Mouse (Mus musculus) midbrain, embryonic 16.5 days (tissue): Measurements from ENCODE around the gene Zfp28. TPM values are rescaled to one million over a fixed set of nuclear protein-coding genes. Genes with fewer than 3 reads are reported as not detected.
A peak's percentile ranks its signal among the peaks of the same experiment; 100 is the strongest.
"Not testable (repeated sequence)": the region's sequence is repeated elsewhere in the genome, so short reads cannot be mapped to it uniquely, and the experiment has no call there.

Experiments used
- ATAC-seq: fragments of 200-750 bp; cut with Nextera tagmentation; 2 replicates; pipeline ENCODE4 v1.8.0; 2017; ENCODE audit warnings: moderate TSS enrichment
- H3K27ac ChIP-seq: fragments of 300-500 bp; sonication (generic); 2 replicates; pipeline ENCODE4 v1.5.1; 2014; ENCODE audit warnings: mild to moderate bottlenecking, low read length, mixed read lengths
- H3K27me3 ChIP-seq: fragments of 300-500 bp; sonication (generic); 2 replicates; pipeline ENCODE4 v1.6.1; 2014; ENCODE audit warnings: low read depth, low read length, mixed read lengths; ENCODE audit not compliant: control insufficient read depth, insufficient read depth
- H3K36me3 ChIP-seq: fragments of 300-500 bp; sonication (generic); 2 replicates; pipeline ENCODE4 v1.6.1; 2014; ENCODE audit warnings: mild to moderate bottlenecking, low read length, moderate library complexity, mixed read lengths; ENCODE audit not compliant: control insufficient read depth, insufficient read depth
- H3K4me1 ChIP-seq: fragments of 300-500 bp; sonication (generic); 2 replicates; pipeline ENCODE4 v1.6.1; 2014; ENCODE audit warnings: mild to moderate bottlenecking, low read length, mixed read lengths; ENCODE audit not compliant: control insufficient read depth, insufficient read depth
- H3K4me2 ChIP-seq: fragments of 300-500 bp; sonication (generic); 2 replicates; pipeline ENCODE4 v1.6.1; 2014; ENCODE audit warnings: mild to moderate bottlenecking, low read length, mixed read lengths
- H3K4me3 ChIP-seq: fragments of 300-500 bp; sonication (generic); 2 replicates; pipeline ENCODE4 v1.5.1; 2014; ENCODE audit warnings: low read depth, mild to moderate bottlenecking, low read length, moderate library complexity, mixed read lengths
- H3K9ac ChIP-seq: fragments of 300-500 bp; sonication (generic); 2 replicates; pipeline ENCODE4 v1.6.1; 2014; ENCODE audit warnings: low read depth, low read length, mixed read lengths
- H3K9me3 ChIP-seq: fragments of 300-500 bp; sonication (generic); replicated peaks from 2 replicates; pipeline ENCODE4 v1.6.1; 2014; ENCODE audit warnings: mild to moderate bottlenecking, low read length, mixed read lengths; ENCODE audit not compliant: control insufficient read depth, poor library complexity, severe bottlenecking
- WGBS: fragments of 180-500 bp; shearing (Covaris S2); extraction: QIAGEN DNeasy Blood & Tissue Kit; methylation state at CpG from one replicate; pipeline ENCODE4 v1.1.7; 2014; 5-methylcytosine and 5-hydroxymethylcytosine counted together
- polyA plus RNA-seq: library from polyadenylated mRNA; unstranded; fragments of >200 nt; fragmentation: Nextera tagmentation; extraction: Ambion mirVana; gene quantifications from 2 replicates; pipeline ENCODE4 v1.2.1, GENCODE M21; 2015

Gene Zfp28
- polyA plus RNA-seq, 1 experiment from 2014 or later: 17.2 TPM

DNA sequence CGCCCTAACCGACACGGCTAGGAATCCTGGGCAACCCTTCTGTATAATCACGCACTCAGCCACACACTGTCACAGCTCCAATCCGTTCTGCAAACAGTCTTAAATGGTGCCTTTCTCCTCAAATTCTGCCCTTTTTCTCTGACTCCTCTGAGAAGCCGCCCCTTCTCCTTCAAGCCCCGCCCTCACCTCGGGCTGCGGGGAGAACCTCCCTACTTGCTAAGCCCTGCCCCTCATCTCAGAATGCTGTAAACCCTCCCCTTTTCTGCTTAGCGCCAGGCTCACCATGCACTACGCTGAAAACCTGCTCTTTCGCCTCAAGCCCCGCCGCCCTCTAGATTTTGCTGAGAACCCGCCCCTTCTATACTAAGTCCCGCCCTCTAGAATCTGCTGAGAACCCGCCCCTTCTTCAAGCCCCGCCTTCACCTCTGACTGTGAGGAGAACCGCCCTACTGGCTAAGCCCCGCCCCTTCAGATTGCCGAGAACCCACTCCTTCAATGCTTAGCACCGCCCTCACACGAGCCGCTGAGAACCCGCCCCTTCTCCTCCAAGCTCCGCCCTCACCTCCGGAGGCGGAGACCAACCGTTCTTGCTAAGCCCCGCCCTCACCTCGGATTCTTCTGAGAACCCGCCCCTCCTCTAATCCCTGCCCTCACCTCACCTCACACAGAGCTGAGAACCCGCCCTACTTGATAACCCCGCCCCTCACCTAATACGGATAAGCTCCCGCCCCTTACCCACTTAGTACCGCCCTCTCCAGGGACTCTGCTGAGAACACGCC, 20.6 kb upstream of the Zfp28 start:
- ATAC-seq: peak; percentile 93
- Histone ChIP-seq H3K4me1 (peaks cover 22% of the 10 kb centered on the region), H3K36me3 (no peaks in the 10 kb centered on the region), H3K27me3 (no peaks in the 10 kb centered on the region), H3K9me3 (no peaks in the 10 kb centered on the region), H3K4me3 (peak overlapping the region; percentile 58), H3K4me2 (peak overlapping the region; percentile 75), H3K9ac (peak overlapping the region; percentile 64), H3K27ac (peak overlapping the region; percentile 91)
- WGBS: 0% methylated on average over 37 of the region's 38 CpGs

DNA sequence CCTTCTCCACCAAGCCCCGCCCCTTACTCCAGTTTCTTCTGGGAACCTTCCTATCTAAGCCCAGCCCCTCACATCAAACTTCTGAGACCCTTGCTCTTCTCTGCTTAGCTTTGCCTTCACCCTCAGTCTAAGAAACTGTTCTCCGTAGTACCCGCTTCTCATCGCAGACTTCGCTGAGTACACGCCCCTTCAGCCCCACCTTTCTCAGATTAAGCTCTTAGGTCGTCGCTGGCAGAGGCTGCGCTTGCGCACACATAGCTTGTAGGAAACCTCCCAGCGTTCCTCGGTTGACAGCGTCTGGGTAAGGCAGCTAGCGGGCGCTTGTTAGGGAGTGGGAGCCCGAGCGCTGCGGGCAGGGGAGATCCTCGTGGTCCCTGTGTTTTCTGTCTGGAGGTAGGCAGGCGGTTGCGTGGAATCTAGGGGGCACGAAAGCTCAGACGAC, 20.0 kb upstream of the Zfp28 start, which contains the start of gene Zfp78:
TSS of gene Zfp78 (plus strand) at position 234 of the 442 bp plus-strand sequence.
- no peaks in the 10 kb centered on the region for H3K36me3 ChIP-seq
- H3K9ac ChIP-seq: peak within 1 kb of the TSS; percentile 75
- peak within 1 kb of the TSS; percentile 58 for H3K4me3 ChIP-seq
- no peaks in the 10 kb centered on the region for H3K27me3 ChIP-seq
- WGBS: under 1% methylated on average over 23 of the region's 23 CpGs
- H3K4me2 ChIP-seq: peak within 1 kb of the TSS; percentile 75
- no peaks in the 10 kb centered on the region for H3K9me3 ChIP-seq
- peak within 1 kb of the TSS; percentile 91 for H3K27ac ChIP-seq
- peak; percentile 88 for ATAC-seq
- peaks cover 22% of the 10 kb centered on the region for H3K4me1 ChIP-seq

GRCm38 (mm10) chr7:6364761-6365160, 18.3 kb upstream of the Zfp28 start:
- no peak overlapping the region for H3K27ac ChIP-seq
- no peak for ATAC-seq
- H3K9me3 ChIP-seq: no peaks in the 10 kb centered on the region
- no peak overlapping the region for H3K4me3 ChIP-seq
- no peaks in the 10 kb centered on the region for H3K36me3 ChIP-seq
- peaks cover 18% of the 10 kb centered on the region for H3K4me1 ChIP-seq
- no peak overlapping the region for H3K4me2 ChIP-seq
- no peak overlapping the region for H3K9ac ChIP-seq
- 70% methylated on average over 1 of the region's 1 CpGs for WGBS
- H3K27me3 ChIP-seq: no peaks in the 10 kb centered on the region

DNA sequence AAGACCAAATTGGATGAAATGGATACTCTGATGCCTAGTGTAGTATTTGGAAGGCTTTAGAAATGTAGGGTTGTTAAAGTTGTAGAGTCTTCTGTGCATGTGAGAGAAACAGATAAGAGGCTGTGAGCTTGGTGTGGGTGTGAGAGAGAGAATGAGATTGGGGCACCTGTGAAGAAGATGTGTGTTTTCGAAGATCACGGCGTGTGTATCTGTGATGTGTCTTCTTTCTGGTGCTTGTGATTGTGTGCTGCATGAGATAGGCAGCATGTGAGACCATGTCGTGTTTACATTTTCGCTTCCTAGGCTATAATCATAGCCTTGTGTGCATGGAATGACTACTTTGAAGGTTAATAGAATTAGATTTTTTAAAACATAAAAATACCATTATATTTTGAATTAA, 15.9 kb upstream of the Zfp28 start:
- ATAC-seq: no peak
- Histone ChIP-seq H3K9me3 (no peaks in the 10 kb centered on the region), H3K27ac (no peak overlapping the region), H3K4me1 (peaks cover 13% of the 10 kb centered on the region), H3K4me3 (no peak overlapping the region), H3K9ac (no peak overlapping the region), H3K4me2 (no peak overlapping the region), H3K27me3 (no peaks in the 10 kb centered on the region), H3K36me3 (no peaks in the 10 kb centered on the region)
- WGBS: 92% methylated on average over 5 of the region's 5 CpGs

DNA sequence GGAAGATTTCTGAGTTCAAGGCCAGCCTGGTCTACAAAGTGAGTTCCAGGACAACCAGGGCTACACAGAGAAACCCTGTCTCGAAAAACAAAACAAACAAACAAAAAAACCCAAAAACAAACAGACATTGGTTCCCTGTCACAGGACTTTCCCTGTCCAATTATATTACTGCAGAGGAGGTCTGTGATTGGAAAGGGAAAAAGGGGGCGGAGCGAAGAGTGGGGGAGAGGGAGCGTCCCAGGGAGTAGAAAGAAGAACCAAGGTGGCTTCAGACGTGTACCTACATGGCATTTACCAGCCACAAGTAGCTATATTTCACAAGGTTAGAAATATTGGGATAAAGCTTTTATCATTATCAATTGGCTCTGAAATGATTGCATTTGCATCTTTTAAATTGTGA, 14.9 kb upstream of the Zfp28 start:
- H3K9me3 ChIP-seq, H3K4me3 ChIP-seq, ATAC-seq, H3K9ac ChIP-seq, H3K4me2 ChIP-seq, H3K27me3 ChIP-seq, H3K36me3 ChIP-seq, H3K27ac ChIP-seq: not testable (repeated sequence)
- peaks cover 13% of the 10 kb centered on the region for H3K4me1 ChIP-seq
- 86% methylated on average over 5 of the region's 5 CpGs for WGBS

DNA sequence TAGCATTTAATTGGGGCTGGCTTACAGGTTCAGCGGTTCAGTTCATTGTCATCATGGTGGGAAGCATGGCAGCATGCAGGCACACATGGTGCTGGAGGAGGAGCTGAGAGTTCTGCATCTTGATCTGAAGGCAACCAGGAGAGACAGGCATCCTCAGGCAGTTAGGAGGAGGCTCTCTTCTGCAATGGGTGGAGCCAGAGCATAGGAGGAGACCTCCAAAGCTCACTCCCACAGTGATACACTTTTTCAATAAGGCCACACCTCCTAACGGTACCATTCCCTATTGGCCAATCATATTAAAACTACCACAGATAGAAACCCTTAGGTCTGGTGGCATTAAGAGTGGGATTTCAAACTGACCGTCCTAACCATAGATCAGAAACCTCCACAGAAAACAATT, 13.6 kb upstream of the Zfp28 start:
- H3K27ac ChIP-seq: no peak overlapping the region
- no peaks in the 10 kb centered on the region for H3K27me3 ChIP-seq
- ATAC-seq: no peak
- H3K9ac ChIP-seq: no peak overlapping the region
- H3K9me3 ChIP-seq: no peaks in the 10 kb centered on the region
- no peak overlapping the region for H3K4me2 ChIP-seq
- peaks cover 5% of the 10 kb centered on the region for H3K4me1 ChIP-seq
- H3K36me3 ChIP-seq: no peaks in the 10 kb centered on the region
- 89% methylated on average over 3 of the region's 3 CpGs for WGBS
- H3K4me3 ChIP-seq: no peak overlapping the region

- H3K9me3 ChIP-seq: no peaks in the 10 kb centered on the region
- no peak for ATAC-seq
- 96% methylated on average over 3 of the region's 3 CpGs for WGBS
- H3K36me3 ChIP-seq: peaks cover 11% of the 10 kb centered on the region
- no peaks in the 10 kb centered on the region for H3K27me3 ChIP-seq
- H3K27ac ChIP-seq: no peak overlapping the region
- H3K4me2 ChIP-seq: no peak overlapping the region
- H3K9ac ChIP-seq: no peak overlapping the region
- H3K4me1 ChIP-seq: no peaks in the 10 kb centered on the region
- H3K4me3 ChIP-seq: no peak overlapping the region
Observed at GRCm38 (mm10) chr7:6372993-6373392, 10.1 kb upstream of the Zfp28 start.

DNA sequence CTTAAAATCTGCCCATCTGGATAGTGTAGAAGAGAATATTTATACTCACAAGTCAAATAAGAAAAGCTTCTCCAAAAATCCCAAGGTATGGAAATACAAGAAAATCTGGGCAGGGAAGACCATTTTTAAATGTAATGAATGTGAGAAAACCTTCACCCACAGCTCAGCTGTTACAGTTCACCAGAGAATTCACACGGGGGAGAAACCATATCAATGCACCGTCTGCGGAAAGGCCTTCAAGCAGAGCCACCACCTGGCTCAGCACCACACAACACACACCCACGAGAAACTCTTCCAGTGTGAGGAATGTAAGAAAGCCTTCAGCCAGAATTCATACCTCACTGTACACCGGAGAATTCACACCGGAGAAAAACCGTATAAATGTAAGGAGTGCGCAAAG, 4.7 kb upstream of the Zfp28 start:
- H3K4me3 ChIP-seq: no peak overlapping the region
- no peak for ATAC-seq
- no peaks in the 10 kb centered on the region for H3K9me3 ChIP-seq
- no peaks in the 10 kb centered on the region for H3K27me3 ChIP-seq
- no peak overlapping the region for H3K27ac ChIP-seq
- H3K4me1 ChIP-seq: peaks cover 5% of the 10 kb centered on the region
- WGBS: 88% methylated on average over 8 of the region's 8 CpGs
- H3K4me2 ChIP-seq: no peak overlapping the region
- no peak overlapping the region for H3K9ac ChIP-seq
- H3K36me3 ChIP-seq: peaks cover 14% of the 10 kb centered on the region

DNA sequence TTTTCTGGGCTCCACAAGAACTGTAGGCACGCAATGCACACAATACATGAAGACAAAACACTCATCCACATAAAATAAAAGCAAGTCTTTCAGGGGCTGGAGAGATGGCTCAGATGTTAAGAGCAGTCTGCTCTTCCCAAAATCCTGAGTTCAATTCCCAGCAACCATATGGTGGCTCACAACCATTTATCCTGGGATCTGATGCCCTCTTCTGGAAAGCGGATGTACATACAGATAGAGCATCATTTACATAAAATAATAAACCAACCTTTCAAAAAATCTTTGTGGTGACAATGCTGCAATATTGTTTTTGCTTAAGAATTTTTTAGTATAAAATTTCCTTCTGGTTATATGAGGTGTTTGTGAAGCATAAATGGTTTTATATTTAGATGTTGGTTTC, 1.7 kb upstream of the Zfp28 start:
- WGBS: 75% methylated on average over 2 of the region's 2 CpGs
- Histone ChIP-seq H3K4me2 (no peak overlapping the region), H3K27ac (no peak overlapping the region), H3K9ac (no peak overlapping the region), H3K9me3 (no peaks in the 10 kb centered on the region), H3K4me3 (no peak overlapping the region), H3K36me3 (peaks cover 8% of the 10 kb centered on the region; the same call in 1 of the 2 replicates), H3K4me1 (peaks cover 17% of the 10 kb centered on the region), H3K27me3 (no peaks in the 10 kb centered on the region)
- ATAC-seq: no peak
